Mouse (Mus musculus) cerebellum, adult 9-11 months (tissue): ENCODE results near the gene Cacna1g.
"Not testable (repeated sequence)": the region's sequence is repeated elsewhere in the genome, so short reads cannot be mapped to it uniquely, and the experiment has no call there.

Experiments
- DNase-seq: peaks from one replicate; pipeline ENCODE4 v3.0.0; 2022

Cacna1g gene

GRCm38 (mm10) chr11:94402029-94402428 is 72.0 kb downstream of the Cacna1g start:
- not testable (repeated sequence) for DNase-seq

GRCm38 (mm10) chr11:94400996-94401395 is 73.0 kb downstream of the Cacna1g start:
- DNase-seq = no peak

GRCm38 (mm10) chr11:94394107-94394506 is 79.9 kb downstream of the Cacna1g start:
- no peak for DNase-seq

- DNase-seq = not testable (repeated sequence)
Observed at GRCm38 (mm10) chr11:94393490-94393889, 80.5 kb downstream of the Cacna1g start.

GRCm38 (mm10) chr11:94392672-94393109 is 81.3 kb downstream of the Cacna1g start, which contains the start of gene Abcc3:
Gene Abcc3 (minus strand): TSS chr11:94392997.
- no peak for DNase-seq

- no peak for DNase-seq
Observed at GRCm38 (mm10) chr11:94391661-94392060, 82.3 kb downstream of the Cacna1g start.

GRCm38 (mm10) chr11:94390825-94391224 is 83.2 kb downstream of the Cacna1g start:
- DNase-seq = no peak

- DNase-seq = peak; percentile 84
Observed at GRCm38 (mm10) chr11:94389724-94390396, 84.1 kb downstream of the Cacna1g start.

- DNase-seq = no peak
Observed at GRCm38 (mm10) chr11:94389021-94389420, 85.0 kb downstream of the Cacna1g start.

GRCm38 (mm10) chr11:94387756-94388155 is 86.2 kb downstream of the Cacna1g start:
- DNase-seq = no peak

- no peak for DNase-seq
Observed at GRCm38 (mm10) chr11:94385977-94386771, 87.8 kb downstream of the Cacna1g start.

GRCm38 (mm10) chr11:94379736-94380135 is 94.3 kb downstream of the Cacna1g start:
- no peak for DNase-seq

GRCm38 (mm10) chr11:94379061-94379460 is 94.9 kb downstream of the Cacna1g start:
- DNase-seq = no peak

- peak; percentile 56 for DNase-seq
Observed at GRCm38 (mm10) chr11:94374276-94374948, 99.6 kb downstream of the Cacna1g start.

GRCm38 (mm10) chr11:94370809-94371208 is 103.2 kb downstream of the Cacna1g start:
- DNase-seq = no peak

GRCm38 (mm10) chr11:94369981-94370380 is 104.0 kb downstream of the Cacna1g start:
- DNase-seq = no peak

- DNase-seq = no peak
Observed at GRCm38 (mm10) chr11:94365340-94365739, 108.7 kb downstream of the Cacna1g start.

GRCm38 (mm10) chr11:94363690-94364089 is 110.3 kb downstream of the Cacna1g start:
- DNase-seq = peak; percentile 57

- DNase-seq = no peak
Observed at GRCm38 (mm10) chr11:94362101-94362500, 111.9 kb downstream of the Cacna1g start.

- DNase-seq = peak; percentile 91
Observed at GRCm38 (mm10) chr11:94361166-94361870, 112.7 kb downstream of the Cacna1g start.

- DNase-seq = no peak
Observed at GRCm38 (mm10) chr11:94359168-94359567, 114.8 kb downstream of the Cacna1g start.
